Mouse (Mus musculus): Measurements from ENCODE around the gene Rragc.
A peak's percentile ranks its signal among the peaks of the same experiment; 100 is the strongest.

Rragc gene

GRCm38 (mm10) chr4:123952059-123952458, 34.8 kb downstream of the Rragc start:
- peak; percentile 32 for DNase-seq (ENCODE audit: low read depth, low spot score)

GRCm38 (mm10) chr4:123956703-123957491, 39.7 kb downstream of the Rragc start:
- DNase-seq (ENCODE audit: low read depth, low spot score), result peak; percentile 36

GRCm38 (mm10) chr4:123957492-123957808, 40.2 kb downstream of the Rragc start:
- DNase-seq (ENCODE audit: low read depth, low spot score), result no peak

GRCm38 (mm10) chr4:123957891-123958290, 40.6 kb downstream of the Rragc start:
- DNase-seq (ENCODE audit: low read depth, low spot score), result no peak

- DNase-seq (ENCODE audit: low read depth, low spot score), result no peak
Observed at GRCm38 (mm10) chr4:123960955-123961354, 43.7 kb downstream of the Rragc start.

- no peak for DNase-seq (ENCODE audit: low read depth, low spot score)
Observed at GRCm38 (mm10) chr4:123962721-123963120, 45.5 kb downstream of the Rragc start.

- DNase-seq (ENCODE audit: low read depth, low spot score), result no peak
Observed at GRCm38 (mm10) chr4:123968663-123969321, 51.5 kb downstream of the Rragc start.

GRCm38 (mm10) chr4:123969458-123969857, 52.2 kb downstream of the Rragc start:
- DNase-seq (ENCODE audit: low read depth, low spot score), result no peak

- DNase-seq (ENCODE audit: low read depth, low spot score), result no peak
Observed at GRCm38 (mm10) chr4:123971059-123971458, 53.8 kb downstream of the Rragc start.

- DNase-seq (ENCODE audit: low read depth, low spot score), result no peak
Observed at GRCm38 (mm10) chr4:123972423-123973049, 55.3 kb downstream of the Rragc start.

- no peak for DNase-seq (ENCODE audit: low read depth, low spot score)
Observed at GRCm38 (mm10) chr4:123982105-123982504, 64.9 kb downstream of the Rragc start.
